Mouse (Mus musculus) midbrain, postnatal 0 days (tissue): ENCODE measurements around the gene Krtap9-3. TPM values are rescaled to one million over a fixed set of nuclear protein-coding genes. Genes with fewer than 3 reads are reported as not detected.

Source experiments
- ATAC-seq: fragments of 200-750 bp; cut with Nextera tagmentation; 2 replicates; pipeline ENCODE4 v1.8.0; 2017; ENCODE audit warnings: moderate number of reproducible peaks, mild to moderate bottlenecking, moderate TSS enrichment, moderate library complexity; ENCODE audit not compliant: low FRiP score
- DNase-seq: peaks from one replicate; pipeline ENCODE4 v3.0.0-alpha.2; 2015; ENCODE audit warnings: low spot score
- H3K27ac ChIP-seq: fragments of 300-500 bp; sonication (generic); 2 replicates; pipeline ENCODE4 v1.5.1; 2014; ENCODE audit warnings: low read depth, mild to moderate bottlenecking, low read length, mixed read lengths
- H3K27me3 ChIP-seq: fragments of 300-500 bp; sonication (generic); 2 replicates; pipeline ENCODE4 v1.6.1; 2014; ENCODE audit warnings: low read length, control low read depth, mixed read lengths; ENCODE audit not compliant: insufficient read depth
- H3K36me3 ChIP-seq: fragments of 300-500 bp; sonication (generic); 2 replicates; pipeline ENCODE4 v1.6.1; 2014; ENCODE audit warnings: low read length, control low read depth, mixed read lengths; ENCODE audit not compliant: insufficient read depth
- H3K4me1 ChIP-seq: fragments of 300-500 bp; sonication (generic); 2 replicates; pipeline ENCODE4 v1.6.1; 2014; ENCODE audit warnings: mild to moderate bottlenecking, control low read depth, antibody characterized with exemption, low read length, mixed read lengths; ENCODE audit not compliant: insufficient read depth
- H3K4me2 ChIP-seq: fragments of 300-500 bp; sonication (generic); 2 replicates; pipeline ENCODE4 v1.6.1; 2014; ENCODE audit warnings: low read depth, mild to moderate bottlenecking, low read length, mixed read lengths; ENCODE audit not compliant: poor library complexity, severe bottlenecking
- H3K4me3 ChIP-seq: fragments of 300-500 bp; sonication (generic); 2 replicates; pipeline ENCODE4 v1.5.1; 2014; ENCODE audit warnings: low read depth, mild to moderate bottlenecking, low read length, moderate library complexity
- H3K9ac ChIP-seq: fragments of 300-500 bp; sonication (generic); replicated peaks from 2 replicates; pipeline ENCODE4 v1.6.1; 2014; ENCODE audit warnings: mild to moderate bottlenecking, low read length, moderate library complexity, mixed read lengths; ENCODE audit not compliant: poor library complexity, severe bottlenecking
- H3K9me3 ChIP-seq: fragments of 300-500 bp; sonication (generic); 2 replicates; pipeline ENCODE4 v1.6.1; 2016; ENCODE audit warnings: low read length, control low read depth
- CTCF ChIP-seq: IDR thresholded peaks from 2 replicates; pipeline ENCODE4 v1.5.1; 2016; ENCODE audit warnings: antibody characterized with exemption, mild to moderate bottlenecking
- WGBS: fragments of 180-500 bp; shearing (Covaris S2); extraction: QIAGEN DNeasy Blood & Tissue Kit; methylation state at CpG from one replicate; pipeline ENCODE4 v1.1.7; 2014; 5-methylcytosine and 5-hydroxymethylcytosine counted together
- polyA plus RNA-seq: library from polyadenylated mRNA; unstranded; fragments of >200 nt; fragmentation: Nextera tagmentation; extraction: Ambion mirVana; gene quantifications from 2 replicates; pipeline ENCODE4 v1.2.1, GENCODE M21; 2015
- total RNA-seq: library from RNA; depleted of rRNA; stranded (reverse); fragments of >200 nt; gene quantifications from 2 replicates; pipeline ENCODE4 v1.2.3, GENCODE M21; 2014; rRNA removed

The Krtap9-3 gene
- total and polyA plus RNA-seq, 2 experiments from 2014 or later, result not detected

GRCm38 (mm10) chr11:99559366-99559765 is 38.5 kb downstream of the Krtap9-3 start, which contains the start of gene Gm11939:
TSS of gene Gm11939 (minus strand) at chr11:99559466.
- no peak for ATAC-seq
- Histone ChIP-seq H3K4me1 (no peaks in the 10 kb centered on the region), H3K27ac (no peak within 1 kb of the TSS), H3K4me3 (no peak within 1 kb of the TSS), H3K27me3 (no peaks in the 10 kb centered on the region), H3K4me2 (no peak within 1 kb of the TSS), H3K36me3 (no peaks in the 10 kb centered on the region), H3K9ac (no peak within 1 kb of the TSS), H3K9me3 (no peaks in the 10 kb centered on the region)
- 90% methylated on average over 9 of the region's 9 CpGs for WGBS
- TF ChIP-seq CTCF, result no peak
- DNase-seq, result no peak

DNA sequence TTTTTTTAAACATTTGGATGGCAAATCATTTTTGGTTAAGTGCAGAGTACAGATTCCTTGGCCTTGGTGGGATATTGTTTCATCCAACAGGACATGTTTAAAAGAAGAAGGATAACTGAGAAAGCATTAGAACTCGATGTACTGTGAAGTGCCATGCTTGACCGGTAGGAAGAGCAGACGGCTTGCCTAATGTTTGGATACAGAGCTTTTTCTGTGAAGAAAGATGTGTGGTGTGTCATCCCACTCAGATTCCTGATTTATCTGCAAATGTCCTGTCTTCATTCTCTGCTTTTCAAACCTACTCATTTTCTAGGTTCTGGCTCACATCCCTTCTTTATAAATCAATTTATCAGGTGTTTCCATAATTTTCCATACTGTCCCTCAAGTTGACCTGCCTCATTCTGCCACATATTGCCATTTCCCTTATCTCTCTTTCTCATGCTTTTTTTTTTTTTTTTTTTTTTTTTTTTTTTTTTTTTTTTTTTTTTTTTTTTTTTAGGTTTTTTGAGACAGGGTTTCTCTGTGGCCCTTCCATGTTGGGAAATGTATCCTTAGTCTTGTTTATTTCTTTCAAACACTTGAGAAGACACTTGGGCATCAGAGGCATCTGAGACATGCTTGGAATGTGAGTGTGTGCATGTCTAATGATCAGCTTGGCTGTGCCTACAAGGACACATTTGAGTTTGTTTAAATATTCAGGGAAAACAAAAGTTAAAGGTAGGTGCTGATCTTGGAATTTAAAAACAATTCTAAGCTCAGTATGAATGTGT is 39.7 kb downstream of the Krtap9-3 start:
- no peak for ATAC-seq

GRCm38 (mm10) chr11:99556753-99557152 is 41.2 kb downstream of the Krtap9-3 start, which contains the start of gene Krtap3-2:
TSS of gene Krtap3-2 (minus strand) at chr11:99556853.
- no peak for TF ChIP-seq CTCF
- 90% methylated on average over 2 of the region's 2 CpGs for WGBS
- DNase-seq (no peak), ATAC-seq (no peak)
- H3K9me3 ChIP-seq, result no peaks in the 10 kb centered on the region
- no peaks in the 10 kb centered on the region for H3K36me3 ChIP-seq
- H3K9ac ChIP-seq, result no peak within 1 kb of the TSS
- no peak within 1 kb of the TSS for H3K27ac ChIP-seq
- H3K27me3 ChIP-seq, result no peaks in the 10 kb centered on the region
- H3K4me2 ChIP-seq, result no peak within 1 kb of the TSS
- H3K4me3 ChIP-seq, result no peak within 1 kb of the TSS
- H3K4me1 ChIP-seq, result no peaks in the 10 kb centered on the region

More for the DNA sequence above, 39.7 kb downstream of the Krtap9-3 start:
- Histone ChIP-seq H3K4me1 (no peaks in the 10 kb centered on the region), H3K9me3 (no peaks in the 10 kb centered on the region), H3K9ac (no peak overlapping the region), H3K27me3 (no peaks in the 10 kb centered on the region), H3K27ac (no peak overlapping the region), H3K4me2 (no peak overlapping the region), H3K36me3 (no peaks in the 10 kb centered on the region), H3K4me3 (no peak overlapping the region)
- DNase-seq, result no peak
- WGBS, result 85% methylated on average over 3 of the region's 3 CpGs
- no peak for TF ChIP-seq CTCF

- H3K4me1 ChIP-seq, result no peaks in the 10 kb centered on the region
- 86% methylated on average over 2 of the region's 2 CpGs for WGBS
- no peak for TF ChIP-seq CTCF
- ATAC-seq (no peak), DNase-seq (no peak)
- no peak overlapping the region for H3K27ac ChIP-seq
- H3K9me3 ChIP-seq, result no peaks in the 10 kb centered on the region
- H3K27me3 ChIP-seq, result no peaks in the 10 kb centered on the region
- no peaks in the 10 kb centered on the region for H3K36me3 ChIP-seq
- H3K4me2 ChIP-seq, result no peak overlapping the region
- H3K9ac ChIP-seq, result no peak overlapping the region
- H3K4me3 ChIP-seq, result no peak overlapping the region
Measured at GRCm38 (mm10) chr11:99556195-99556594, 41.7 kb downstream of the Krtap9-3 start.

GRCm38 (mm10) chr11:99550765-99551164 is 47.1 kb downstream of the Krtap9-3 start, which contains the start of gene Krtap3-3:
TSS of gene Krtap3-3 (minus strand) at chr11:99550865.
- Histone ChIP-seq H3K4me3 (no peak within 1 kb of the TSS), H3K27ac (no peak within 1 kb of the TSS), H3K27me3 (no peaks in the 10 kb centered on the region), H3K9ac (no peak within 1 kb of the TSS), H3K36me3 (no peaks in the 10 kb centered on the region), H3K9me3 (no peaks in the 10 kb centered on the region), H3K4me1 (no peaks in the 10 kb centered on the region), H3K4me2 (no peak within 1 kb of the TSS)
- ATAC-seq (no peak), DNase-seq (no peak)
- WGBS, result 82% methylated on average over 3 of the region's 4 CpGs
- TF ChIP-seq CTCF, result no peak

- DNase-seq (no peak), ATAC-seq (no peak)
- no peak for TF ChIP-seq CTCF
- H3K36me3 ChIP-seq, result no peaks in the 10 kb centered on the region
- no peak overlapping the region for H3K9ac ChIP-seq
- H3K4me1 ChIP-seq, result no peaks in the 10 kb centered on the region
- no peaks in the 10 kb centered on the region for H3K9me3 ChIP-seq
- no peak overlapping the region for H3K4me2 ChIP-seq
- no peaks in the 10 kb centered on the region for H3K27me3 ChIP-seq
- no peak overlapping the region for H3K4me3 ChIP-seq
- no peak overlapping the region for H3K27ac ChIP-seq
Measured at GRCm38 (mm10) chr11:99547892-99548291, 50.0 kb downstream of the Krtap9-3 start.

Other genes with a start within 250 kb of the Krtap9-3 start
Only the 30 nearest of the 36 such genes appear.
- 2.0 TPM in 1 of 2 replicates, not detected in the other for gene Krt12, start 175.8 kb downstream of the Krtap9-3 start, total RNA-seq
- 0.21 and 0.31 TPM in 2 replicates for gene Krt12, start 175.8 kb downstream of the Krtap9-3 start, polyA plus RNA-seq
- gene Krt20, start 160.0 kb downstream of the Krtap9-3 start, total RNA-seq, result not detected in 2 replicates
- 0.13 and 0.36 TPM in 2 replicates for gene Krt20, start 160.0 kb downstream of the Krtap9-3 start, polyA plus RNA-seq
- 0.16 TPM in 1 of 2 replicates, not detected in the other for gene Krt23, start 105.0 kb downstream of the Krtap9-3 start, total RNA-seq
- gene Krt23, start 105.0 kb downstream of the Krtap9-3 start, polyA plus RNA-seq, result 0.32 TPM in 1 of 2 replicates, not detected in the other
- not detected in 2 replicates for gene Krt39, start 76.8 kb downstream of the Krtap9-3 start, total RNA-seq
- not detected in 2 replicates for gene Krt39, start 76.8 kb downstream of the Krtap9-3 start, polyA plus RNA-seq
- not detected in 2 replicates for gene Krt40, start 54.9 kb downstream of the Krtap9-3 start, total RNA-seq
- not detected in 2 replicates for gene Krt40, start 54.9 kb downstream of the Krtap9-3 start, polyA plus RNA-seq
- gene Krtap3-3, start 47.2 kb downstream of the Krtap9-3 start, total RNA-seq, result not detected in 2 replicates
- gene Krtap3-3, start 47.2 kb downstream of the Krtap9-3 start, polyA plus RNA-seq, result not detected in 2 replicates
- gene Krtap3-2, start 41.3 kb downstream of the Krtap9-3 start, total RNA-seq, result not detected in 2 replicates
- gene Krtap3-2, start 41.3 kb downstream of the Krtap9-3 start, polyA plus RNA-seq, result not detected in 2 replicates
- gene Gm11939, start 38.6 kb downstream of the Krtap9-3 start, total RNA-seq, result not detected in 2 replicates
- gene Gm11939, start 38.6 kb downstream of the Krtap9-3 start, polyA plus RNA-seq, result not detected in 2 replicates
- gene Krtap3-1, start 31.5 kb downstream of the Krtap9-3 start, total RNA-seq, result not detected in 2 replicates
- not detected in 2 replicates for gene Krtap3-1, start 31.5 kb downstream of the Krtap9-3 start, polyA plus RNA-seq
- gene Krtap1-5, start 17.1 kb downstream of the Krtap9-3 start, total RNA-seq, result not detected in 2 replicates
- gene Krtap1-5, start 17.1 kb downstream of the Krtap9-3 start, polyA plus RNA-seq, result not detected in 2 replicates
- not detected in 2 replicates for gene Krtap1-4, start 14.5 kb downstream of the Krtap9-3 start, total RNA-seq
- gene Krtap1-4, start 14.5 kb downstream of the Krtap9-3 start, polyA plus RNA-seq, result not detected in 2 replicates
- gene Krtap1-3, start 6.8 kb downstream of the Krtap9-3 start, total RNA-seq, result not detected in 2 replicates
- gene Krtap1-3, start 6.8 kb downstream of the Krtap9-3 start, polyA plus RNA-seq, result not detected in 2 replicates
- not detected in 2 replicates for gene Gm11938, start 5.2 kb upstream of the Krtap9-3 start, total RNA-seq
- gene Gm11938, start 5.2 kb upstream of the Krtap9-3 start, polyA plus RNA-seq, result not detected in 2 replicates
- not detected in 2 replicates for gene Gm11937, start 12.1 kb upstream of the Krtap9-3 start, total RNA-seq
- gene Gm11937, start 12.1 kb upstream of the Krtap9-3 start, polyA plus RNA-seq, result not detected in 2 replicates
- not detected in 2 replicates for gene Krtap2-4, start 16.7 kb upstream of the Krtap9-3 start, total RNA-seq
- gene Krtap2-4, start 16.7 kb upstream of the Krtap9-3 start, polyA plus RNA-seq, result not detected in 2 replicates
- not detected in 2 replicates for gene Gm11562, start 22.3 kb upstream of the Krtap9-3 start, total RNA-seq
- not detected in 2 replicates for gene Gm11562, start 22.3 kb upstream of the Krtap9-3 start, polyA plus RNA-seq
- gene Krtap4-1, start 30.1 kb upstream of the Krtap9-3 start, total RNA-seq, result not detected in 2 replicates
- gene Krtap4-1, start 30.1 kb upstream of the Krtap9-3 start, polyA plus RNA-seq, result not detected in 2 replicates
- not detected in 2 replicates for gene Krtap4-2, start 37.0 kb upstream of the Krtap9-3 start, total RNA-seq
- gene Krtap4-2, start 37.0 kb upstream of the Krtap9-3 start, polyA plus RNA-seq, result not detected in 2 replicates
- not detected in 2 replicates for gene Krtap4-7, start 46.0 kb upstream of the Krtap9-3 start, total RNA-seq
- gene Krtap4-7, start 46.0 kb upstream of the Krtap9-3 start, polyA plus RNA-seq, result not detected in 2 replicates
- gene Gm11555, start 52.1 kb upstream of the Krtap9-3 start, total RNA-seq, result not detected in 2 replicates
- gene Gm11555, start 52.1 kb upstream of the Krtap9-3 start, polyA plus RNA-seq, result not detected in 2 replicates
- not detected in 2 replicates for gene Gm11563, start 60.9 kb upstream of the Krtap9-3 start, total RNA-seq
- gene Gm11563, start 60.9 kb upstream of the Krtap9-3 start, polyA plus RNA-seq, result not detected in 2 replicates
- gene Krtap4-6, start 67.9 kb upstream of the Krtap9-3 start, total RNA-seq, result not detected in 2 replicates
- gene Krtap4-6, start 67.9 kb upstream of the Krtap9-3 start, polyA plus RNA-seq, result not detected in 2 replicates
- gene Gm14190, start 92.6 kb upstream of the Krtap9-3 start, total RNA-seq, result not detected in 2 replicates
- not detected in 2 replicates for gene Gm14190, start 92.6 kb upstream of the Krtap9-3 start, polyA plus RNA-seq
- not detected in 2 replicates for gene Gm14180, start 136.2 kb upstream of the Krtap9-3 start, total RNA-seq
- gene Gm14180, start 136.2 kb upstream of the Krtap9-3 start, polyA plus RNA-seq, result not detected in 2 replicates
- not detected in 2 replicates for gene Gm11595, start 174.8 kb upstream of the Krtap9-3 start, total RNA-seq
- gene Gm11595, start 174.8 kb upstream of the Krtap9-3 start, polyA plus RNA-seq, result not detected in 2 replicates
- gene Krtap4-8, start 182.6 kb upstream of the Krtap9-3 start, total RNA-seq, result not detected in 2 replicates
- gene Krtap4-8, start 182.6 kb upstream of the Krtap9-3 start, polyA plus RNA-seq, result not detected in 2 replicates
- not detected in 2 replicates for gene Krtap4-9, start 187.1 kb upstream of the Krtap9-3 start, total RNA-seq
- gene Krtap4-9, start 187.1 kb upstream of the Krtap9-3 start, polyA plus RNA-seq, result not detected in 2 replicates
- not detected in 2 replicates for gene Gm11596, start 195.4 kb upstream of the Krtap9-3 start, total RNA-seq
- not detected in 2 replicates for gene Gm11596, start 195.4 kb upstream of the Krtap9-3 start, polyA plus RNA-seq
- gene Gm11569, start 200.8 kb upstream of the Krtap9-3 start, total RNA-seq, result not detected in 2 replicates
- not detected in 2 replicates for gene Gm11569, start 200.8 kb upstream of the Krtap9-3 start, polyA plus RNA-seq
- not detected in 2 replicates for gene Gm11554, start 206.3 kb upstream of the Krtap9-3 start, total RNA-seq
- not detected in 2 replicates for gene Gm11554, start 206.3 kb upstream of the Krtap9-3 start, polyA plus RNA-seq